Mouse (Mus musculus) ES-E14 (cell line): ENCODE measurements at regions not wholly inside any gene's neighbourhood (a gene's known extent, or its start where the extent isn't known, plus 50 kb on each side); places are given as distances from the start of the nearest gene placed in this dataset.

Source experiments
- MAFK ChIP-seq: IDR thresholded peaks from 2 replicates; pipeline ENCODE4 v1.6.1; 2014; ENCODE audit warnings: mild to moderate bottlenecking, low read depth, low read length, inconsistent platforms; ENCODE audit not compliant: insufficient read depth
- ZC3H11A ChIP-seq: IDR thresholded peaks from 2 replicates; pipeline ENCODE4 v1.6.1; 2012; ENCODE audit warnings: low read depth, mild to moderate bottlenecking, inconsistent platforms, low read length, borderline replicate concordance
- ZNF384 ChIP-seq: IDR thresholded peaks from 2 replicates; pipeline ENCODE4 v1.6.1; 2012; ENCODE audit warnings: low read depth, low read length, inconsistent platforms

DNA sequence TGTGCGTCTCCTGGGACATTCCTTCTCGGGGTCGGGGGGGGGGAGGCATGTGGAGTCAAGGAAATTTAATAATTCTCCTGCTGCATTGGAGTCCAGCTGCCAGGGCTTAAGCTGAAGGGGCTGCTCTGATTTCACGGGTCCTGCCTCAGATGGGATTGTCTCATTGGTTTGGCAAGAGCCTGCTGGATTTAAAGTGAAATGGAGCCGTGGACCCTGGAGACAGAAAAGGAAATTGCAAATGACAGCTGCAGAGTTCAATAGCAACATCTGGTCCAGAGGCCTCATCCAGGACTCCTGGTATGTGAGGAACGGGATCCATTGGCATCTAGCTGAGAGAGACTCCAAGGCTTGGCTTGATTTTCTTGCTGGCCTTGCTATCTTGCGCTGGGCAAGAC is 60.5 kb upstream of the Tmpo start:
- TF ChIP-seq ZC3H11A = no peak
- TF ChIP-seq MAFK = no peak
- no peak for TF ChIP-seq ZNF384
